Mouse (Mus musculus) kidney, adult 18-20 months (tissue): Measurements from ENCODE around the gene Crkl.
"Not testable (repeated sequence)": the region's sequence is repeated elsewhere in the genome, so short reads cannot be mapped to it uniquely, and the experiment has no call there.

Experiments
- DNase-seq: peaks from one replicate; pipeline ENCODE4 v3.0.0; 2021

The Crkl gene

GRCm38 (mm10) chr16:17488478-17489468 is 37.0 kb downstream of the Crkl start:
- no peak for DNase-seq

GRCm38 (mm10) chr16:17489469-17490111 is 37.8 kb downstream of the Crkl start, which contains the start of gene Aifm3:
Aifm3 (plus strand) TSS chr16:17489611.
- peak; percentile 55 for DNase-seq

- DNase-seq: no peak
Measured at GRCm38 (mm10) chr16:17491154-17491553, 39.4 kb downstream of the Crkl start.

GRCm38 (mm10) chr16:17491896-17492561 is 40.2 kb downstream of the Crkl start:
- DNase-seq: no peak

GRCm38 (mm10) chr16:17496499-17497305 is 44.9 kb downstream of the Crkl start:
- peak; percentile 47 for DNase-seq

GRCm38 (mm10) chr16:17499249-17499883 is 47.6 kb downstream of the Crkl start:
- no peak for DNase-seq

GRCm38 (mm10) chr16:17502681-17503080 is 50.9 kb downstream of the Crkl start:
- DNase-seq: no peak

- DNase-seq: peak; percentile 42
Measured at GRCm38 (mm10) chr16:17507018-17507552, 55.3 kb downstream of the Crkl start.

GRCm38 (mm10) chr16:17508031-17508430 is 56.2 kb downstream of the Crkl start:
- not testable (repeated sequence) for DNase-seq

- DNase-seq: peak; percentile 95
Measured at GRCm38 (mm10) chr16:17508546-17509239, 56.9 kb downstream of the Crkl start, which contains the start of gene Lztr1. Lztr1 (plus strand) TSS chr16:17508688.

GRCm38 (mm10) chr16:17509240-17509597 is 57.4 kb downstream of the Crkl start:
- no peak for DNase-seq

GRCm38 (mm10) chr16:17510143-17510542 is 58.4 kb downstream of the Crkl start:
- no peak for DNase-seq

GRCm38 (mm10) chr16:17510686-17511085 is 58.9 kb downstream of the Crkl start:
- no peak for DNase-seq

- no peak for DNase-seq
Measured at GRCm38 (mm10) chr16:17511431-17511830, 59.6 kb downstream of the Crkl start.

GRCm38 (mm10) chr16:17518910-17519309 is 67.1 kb downstream of the Crkl start:
- no peak for DNase-seq

- no peak for DNase-seq
Measured at GRCm38 (mm10) chr16:17524156-17524555, 72.4 kb downstream of the Crkl start.

- DNase-seq: no peak
Measured at GRCm38 (mm10) chr16:17525524-17525923, 73.7 kb downstream of the Crkl start.

GRCm38 (mm10) chr16:17526223-17526622 is 74.4 kb downstream of the Crkl start:
- peak; percentile 41 for DNase-seq

GRCm38 (mm10) chr16:17527606-17528005 is 75.8 kb downstream of the Crkl start:
- DNase-seq: no peak

GRCm38 (mm10) chr16:17528276-17528675 is 76.5 kb downstream of the Crkl start:
- DNase-seq: no peak
